Mouse (Mus musculus) mouse embryonic stem cell (cell line): ENCODE measurements at regions not wholly inside any gene's neighbourhood (a gene's known extent, or its start where the extent isn't known, plus 50 kb on each side); places are given as distances from the start of the nearest gene placed in this dataset.

Experiments
- in situ Hi-C, 2 experiments: fragments of 300-500 bp; cut with MboI; formaldehyde crosslinking; loops; 1 replicate in 1 of 2; 3 replicates in 1 of 2; pipeline ENCODE4 v1.14.3; 2019 to 2020; ENCODE audit warnings: low sequenced_read_pairs in 2 of 2, low pct_unique_long_range_greater_than_20kb in 1 of 2, mixed read lengths in 1 of 2; ENCODE audit not compliant: unreplicated experiment in 1 of 2

- in situ Hi-C loops: no loop called here
Observed at GRCm38 (mm10) chr13:79765437-79765838, 1117.7 kb upstream of the Arrdc3 start.

GRCm38 (mm10) chr13:79784991-79785666 lies 1098.1 kb upstream of the Arrdc3 start:
- in situ Hi-C loops: no loop called here

GRCm38 (mm10) chr13:79801591-79801990 lies 1081.6 kb upstream of the Arrdc3 start:
- in situ Hi-C loops: no loop called here

- in situ Hi-C loops: no loop called here
Observed at GRCm38 (mm10) chr13:79835592-79835991, 1047.6 kb upstream of the Arrdc3 start.

- in situ Hi-C loops: no loop called here
Observed at GRCm38 (mm10) chr13:79844800-79845199, 1038.4 kb upstream of the Arrdc3 start.

GRCm38 (mm10) chr13:79867501-79867900 lies 1015.7 kb upstream of the Arrdc3 start:
- in situ Hi-C loops: loop anchor here in 1 of 2 experiments (25.0 kb wide), 1 partner anchor 205 kb away; no protein-coding TSS in a partner anchor

- in situ Hi-C loops: loop anchor here in 1 of 2 experiments (25.0 kb wide), 1 partner anchor 206 kb away; no protein-coding TSS in a partner anchor
Observed at GRCm38 (mm10) chr13:79868481-79869225, 1014.5 kb upstream of the Arrdc3 start.

GRCm38 (mm10) chr13:79880136-79880535 lies 1003.0 kb upstream of the Arrdc3 start:
- in situ Hi-C loops: no loop called here

- in situ Hi-C loops: no loop called here
Observed at GRCm38 (mm10) chr13:79885959-79886358, 997.2 kb upstream of the Arrdc3 start.

GRCm38 (mm10) chr13:79886361-79886760 lies 996.8 kb upstream of the Arrdc3 start:
- in situ Hi-C loops: no loop called here
